Mouse (Mus musculus) midbrain, embryonic 13.5 days (tissue): ENCODE measurements around the gene Pla2g2c. TPM values are rescaled to one million over a fixed set of nuclear protein-coding genes. Genes with fewer than 3 reads are reported as not detected.
A peak's percentile ranks its signal among the peaks of the same experiment; 100 is the strongest.

ENCODE experiments used
- ATAC-seq: fragments of 200-750 bp; cut with Nextera tagmentation; 2 replicates; pipeline ENCODE4 v1.8.0; 2017; ENCODE audit warnings: mild to moderate bottlenecking, moderate TSS enrichment, moderate library complexity
- H3K27ac ChIP-seq: fragments of 300-500 bp; sonication (generic); 2 replicates; pipeline ENCODE4 v1.5.1; 2015; ENCODE audit warnings: inconsistent platforms, mild to moderate bottlenecking, moderate library complexity
- H3K27me3 ChIP-seq: fragments of 300-500 bp; sonication (generic); 2 replicates; pipeline ENCODE4 v1.6.1; 2015; ENCODE audit warnings: mild to moderate bottlenecking, inconsistent platforms
- H3K36me3 ChIP-seq: fragments of 300-500 bp; sonication (generic); 2 replicates; pipeline ENCODE4 v1.6.1; 2015; ENCODE audit warnings: mild to moderate bottlenecking, inconsistent platforms
- H3K4me1 ChIP-seq: fragments of 300-500 bp; sonication (generic); replicated peaks from 2 replicates; pipeline ENCODE4 v1.6.1; 2015; ENCODE audit warnings: inconsistent platforms
- H3K4me2 ChIP-seq: fragments of 300-500 bp; sonication (generic); replicated peaks from 2 replicates; pipeline ENCODE4 v1.6.1; 2015; ENCODE audit warnings: moderate library complexity, mild to moderate bottlenecking, inconsistent platforms
- H3K4me3 ChIP-seq: fragments of 300-500 bp; sonication (generic); replicated peaks from 2 replicates; pipeline ENCODE4 v1.5.1; 2015; ENCODE audit warnings: mild to moderate bottlenecking, inconsistent platforms
- H3K9ac ChIP-seq: fragments of 300-500 bp; sonication (generic); replicated peaks from 2 replicates; pipeline ENCODE4 v1.6.1; 2015; ENCODE audit warnings: mild to moderate bottlenecking, inconsistent platforms
- H3K9me3 ChIP-seq: fragments of 300-500 bp; sonication (generic); 2 replicates; pipeline ENCODE4 v1.6.1; 2016; ENCODE audit warnings: mild to moderate bottlenecking, inconsistent platforms
- WGBS: fragments of 180-500 bp; shearing (Covaris S2); methylation state at CpG from one replicate; pipeline ENCODE4 v1.1.7; 2015; 5-methylcytosine and 5-hydroxymethylcytosine counted together
- polyA plus RNA-seq: library from polyadenylated mRNA; unstranded; fragments of >200 nt; fragmentation: Nextera tagmentation; extraction: Ambion mirVana; gene quantifications from 2 replicates; pipeline ENCODE4 v1.2.1, GENCODE M21; 2015

The Pla2g2c gene
- polyA plus RNA-seq, 1 experiment from 2014 or later, result 0.73 TPM

- Histone ChIP-seq H3K9me3 (no peaks in the 10 kb centered on the region), H3K27me3 (0 out of 2 replicates have a peak, but pooled peaks cover 3% of the 10 kb centered on the region), H3K4me1 (no peaks in the 10 kb centered on the region), H3K27ac (no peak overlapping the region), H3K4me3 (no peak overlapping the region), H3K4me2 (no peak overlapping the region), H3K36me3 (no peaks in the 10 kb centered on the region), H3K9ac (no peak overlapping the region)
- no peak for ATAC-seq
- 83% methylated on average over 4 of the region's 4 CpGs for WGBS
Observed at GRCm38 (mm10) chr4:138788381-138788780, 63.8 kb downstream of the Pla2g2c start.

- ATAC-seq, result no peak
- 0 out of 2 replicates have a peak, but pooled peaks cover 3% of the 10 kb centered on the region for H3K27me3 ChIP-seq
- H3K4me3 ChIP-seq, result no peak overlapping the region
- WGBS, result 75% methylated on average over 6 of the region's 6 CpGs
- no peak overlapping the region for H3K4me2 ChIP-seq
- H3K4me1 ChIP-seq, result no peaks in the 10 kb centered on the region
- no peak overlapping the region for H3K9ac ChIP-seq
- no peaks in the 10 kb centered on the region for H3K9me3 ChIP-seq
- H3K27ac ChIP-seq, result no peak overlapping the region
- H3K36me3 ChIP-seq, result no peaks in the 10 kb centered on the region
Observed at GRCm38 (mm10) chr4:138791452-138791851, 66.9 kb downstream of the Pla2g2c start.

- Histone ChIP-seq H3K4me2 (no peak overlapping the region), H3K4me3 (no peak overlapping the region), H3K36me3 (no peaks in the 10 kb centered on the region), H3K9me3 (no peaks in the 10 kb centered on the region), H3K9ac (no peak overlapping the region), H3K27ac (no peak overlapping the region), H3K27me3 (0 out of 2 replicates have a peak, but pooled peaks cover 3% of the 10 kb centered on the region), H3K4me1 (no peaks in the 10 kb centered on the region)
- ATAC-seq, result no peak
- WGBS, result 76% methylated on average over 9 of the region's 9 CpGs
Observed at GRCm38 (mm10) chr4:138792599-138792998, 68.0 kb downstream of the Pla2g2c start.

GRCm38 (mm10) chr4:138793276-138793675 is 68.7 kb downstream of the Pla2g2c start:
- WGBS, result 54% methylated on average over 2 of the region's 2 CpGs
- no peaks in the 10 kb centered on the region for H3K27me3 ChIP-seq

GRCm38 (mm10) chr4:138794344-138794743 is 69.8 kb downstream of the Pla2g2c start:
- no peaks in the 10 kb centered on the region for H3K4me1 ChIP-seq
- no peaks in the 10 kb centered on the region for H3K9me3 ChIP-seq
- ATAC-seq, result no peak
- no peaks in the 10 kb centered on the region for H3K27me3 ChIP-seq
- H3K27ac ChIP-seq, result no peak overlapping the region
- WGBS, result 92% methylated on average over 6 of the region's 6 CpGs
- no peak overlapping the region for H3K9ac ChIP-seq
- H3K36me3 ChIP-seq, result no peaks in the 10 kb centered on the region
- no peak overlapping the region for H3K4me2 ChIP-seq
- H3K4me3 ChIP-seq, result no peak overlapping the region

More at GRCm38 (mm10) chr4:138793276-138793675, 68.7 kb downstream of the Pla2g2c start:
- H3K4me2 ChIP-seq, result no peak overlapping the region
- H3K9me3 ChIP-seq, result no peaks in the 10 kb centered on the region
- no peaks in the 10 kb centered on the region for H3K4me1 ChIP-seq
- no peak overlapping the region for H3K27ac ChIP-seq
- no peaks in the 10 kb centered on the region for H3K36me3 ChIP-seq
- ATAC-seq, result 0 out of 2 replicates have a peak, but pooled peaks have one; percentile 40
- H3K4me3 ChIP-seq, result no peak overlapping the region
- H3K9ac ChIP-seq, result no peak overlapping the region

Other genes starting within 250 kb of the Pla2g2c start
- gene Vwa5b1, start 88.9 kb upstream of the Pla2g2c start, polyA plus RNA-seq, result 0.63 and 0.82 TPM in 2 replicates
- 2.5 and 3.1 TPM in 2 replicates for gene Ubxn10, start 12.4 kb downstream of the Pla2g2c start, polyA plus RNA-seq
- 0.16 TPM in 1 of 2 replicates, not detected in the other for gene Pla2g2f, start 32.8 kb downstream of the Pla2g2c start, polyA plus RNA-seq
- 0.07 and 0.22 TPM in 2 replicates for gene Pla2g2d, start 50.9 kb downstream of the Pla2g2c start, polyA plus RNA-seq
- 0.27 and 0.59 TPM in 2 replicates for gene Pla2g5, start 138.7 kb downstream of the Pla2g2c start, polyA plus RNA-seq
- gene Gm13030, start 149.2 kb downstream of the Pla2g2c start, polyA plus RNA-seq, result not detected in 2 replicates
- gene Pla2g2e, start 153.2 kb downstream of the Pla2g2c start, polyA plus RNA-seq, result not detected in 2 replicates
- gene Otud3, start 189.2 kb downstream of the Pla2g2c start, polyA plus RNA-seq, result 2.4 and 2.5 TPM in 2 replicates
- 0.15 and 0.20 TPM in 2 replicates for gene Rnf186, start 242.3 kb downstream of the Pla2g2c start, polyA plus RNA-seq
- 0.36 and 0.50 TPM in 2 replicates for gene Tmco4, start 248.1 kb downstream of the Pla2g2c start, polyA plus RNA-seq